Comparison of ENCODE assay signal across 15 mouse cellular contexts in the genomic region with DNA sequence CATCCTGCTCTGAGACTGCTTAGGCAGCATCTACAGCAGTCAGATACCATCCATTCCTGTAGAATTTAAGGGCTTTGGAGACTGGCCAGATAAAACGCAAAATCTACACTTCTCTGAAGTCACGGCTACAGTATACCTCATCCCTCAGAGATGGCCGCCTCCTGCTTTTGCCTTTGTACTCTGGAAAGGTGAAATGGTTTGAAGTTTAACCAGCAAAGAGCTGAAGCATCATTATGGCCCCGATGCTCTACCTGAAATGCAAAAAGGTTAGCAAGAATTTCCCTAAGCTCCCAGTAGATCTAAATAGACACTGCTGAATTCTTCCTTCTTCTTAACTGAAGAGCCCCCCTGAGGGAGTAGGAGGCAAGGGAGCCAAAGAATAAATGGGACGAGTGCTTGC.
A peak's percentile ranks its signal among the peaks of the same experiment; 100 is the strongest.
DNase-seq lines count a peak whose midpoint lies in the region; ATAC-seq lines count a peak whose summit lies in the region.
"Had no signal": no experiment of that assay in that cellular context is flagged by ENCODE, and none has a peak within 500 bp of the region (broad histone marks: within the 10 kb centered on the region; RNA-seq: fewer than 3 reads in every experiment).

No protein-coding gene starts in this region.

- no peak overlapping the region for H3K4me2 ChIP-seq in heart, embryonic 11.5 days
- 0 out of 2 replicates have a peak overlapping the region, but pooled peaks have one; percentile 4 for H3K4me2 ChIP-seq in kidney, embryonic 16.5 days (replicated peaks; ENCODE audit: low read depth, low read length)
- H3K4me2 ChIP-seq in liver, embryonic 16.5 days (ENCODE audit: low read depth, low read length), result no peak overlapping the region
- H3K4me2 ChIP-seq in liver, embryonic 11.5 days, result no peak overlapping the region
- H3K4me2 ChIP-seq: hindbrain, embryonic 12.5 days; limb, embryonic 15.5 days; lung, embryonic 15.5 days; neural tube, embryonic 12.5 days had no signal

- H3K4me1 ChIP-seq in heart, embryonic 11.5 days (ENCODE audit: control insufficient read depth, insufficient read depth, low read length), result peaks cover 13% of the 10 kb centered on the region
- peaks cover 20% of the 10 kb centered on the region for H3K4me1 ChIP-seq in kidney, embryonic 16.5 days (ENCODE audit: insufficient read depth, low read length)
- H3K4me1 ChIP-seq in liver, embryonic 16.5 days (ENCODE audit: control insufficient read depth, low read depth, low read length), result no peaks in the 10 kb centered on the region
- no peaks in the 10 kb centered on the region; the same call in 1 of the 2 replicates for H3K4me1 ChIP-seq in liver, embryonic 11.5 days (replicated peaks; ENCODE audit: control insufficient read depth, insufficient read depth, low read length)
- H3K4me1 ChIP-seq: forebrain, embryonic 10.5 days; hindbrain, embryonic 12.5 days; lung, embryonic 15.5 days; neural tube, embryonic 12.5 days had no signal

- no peaks in the 10 kb centered on the region for H3K9me3 ChIP-seq in heart, embryonic 11.5 days (replicated peaks; ENCODE audit: control insufficient read depth, low read length)
- H3K9me3 ChIP-seq in kidney, embryonic 16.5 days (ENCODE audit: low read length), result peaks cover 3% of the 10 kb centered on the region; the same call in 1 of the 2 replicates
- no peaks in the 10 kb centered on the region for H3K9me3 ChIP-seq in liver, embryonic 16.5 days (replicated peaks; ENCODE audit: control insufficient read depth, low read length)
- H3K9me3 ChIP-seq in liver, embryonic 11.5 days (ENCODE audit: control insufficient read depth, low read length), result no peaks in the 10 kb centered on the region
- H3K9me3 ChIP-seq: limb, embryonic 15.5 days; lung, embryonic 15.5 days; neural tube, embryonic 12.5 days had no signal

- H3K36me3 ChIP-seq in heart, embryonic 11.5 days (ENCODE audit: control insufficient read depth, insufficient read depth, low read length), result no peaks in the 10 kb centered on the region
- H3K36me3 ChIP-seq in kidney, embryonic 16.5 days (ENCODE audit: insufficient read depth, low read length), result peaks cover 7% of the 10 kb centered on the region; the same call in 1 of the 2 replicates
- H3K36me3 ChIP-seq in liver, embryonic 16.5 days (ENCODE audit: control insufficient read depth, insufficient read depth), result no peaks in the 10 kb centered on the region
- no peaks in the 10 kb centered on the region for H3K36me3 ChIP-seq in liver, embryonic 11.5 days (ENCODE audit: control insufficient read depth, insufficient read depth, low read length)
- H3K36me3 ChIP-seq: hindbrain, embryonic 12.5 days; limb, embryonic 15.5 days; lung, embryonic 15.5 days; neural tube, embryonic 12.5 days had no signal

- H3K27me3 ChIP-seq in heart, embryonic 11.5 days (ENCODE audit: control insufficient read depth, insufficient read depth, low read length), result no peaks in the 10 kb centered on the region
- no peaks in the 10 kb centered on the region for H3K27me3 ChIP-seq in kidney, embryonic 16.5 days (ENCODE audit: insufficient read depth, low read length)
- no peaks in the 10 kb centered on the region for H3K27me3 ChIP-seq in liver, embryonic 16.5 days (ENCODE audit: control insufficient read depth, insufficient read depth, low read depth, low read length)
- H3K27me3 ChIP-seq in liver, embryonic 11.5 days (replicated peaks; ENCODE audit: control insufficient read depth, insufficient read depth, low read length), result no peaks in the 10 kb centered on the region
- H3K27me3 ChIP-seq: hindbrain, embryonic 12.5 days; limb, embryonic 15.5 days; lung, embryonic 15.5 days; neural tube, embryonic 12.5 days had no signal

- WGBS in heart, embryonic 11.5 days (ENCODE audit: insufficient replicate concordance), result 70% methylated on average over 5 of the region's 5 CpGs
- WGBS in kidney, embryonic 16.5 days, result 59% methylated on average over 5 of the region's 5 CpGs
- WGBS in liver, embryonic 16.5 days (ENCODE audit: insufficient replicate concordance), result 53% methylated on average over 5 of the region's 5 CpGs
- WGBS in liver, embryonic 11.5 days, result 68% methylated on average over 5 of the region's 5 CpGs

- H3K4me3 ChIP-seq in heart, embryonic 11.5 days (ENCODE audit: low read depth, low read length), result no peak overlapping the region
- H3K4me3 ChIP-seq in kidney, embryonic 16.5 days (ENCODE audit: low read length), result no peak overlapping the region
- no peak overlapping the region for H3K4me3 ChIP-seq in liver, embryonic 16.5 days (ENCODE audit: low read depth, low read length)
- H3K4me3 ChIP-seq in liver, embryonic 11.5 days (ENCODE audit: low read depth, low read length), result no peak overlapping the region
- H3K4me3 ChIP-seq: forebrain, embryonic 10.5 days; hindbrain, embryonic 12.5 days; limb, embryonic 15.5 days; lung, embryonic 15.5 days; neural tube, embryonic 12.5 days had no signal

- ATAC-seq in heart, embryonic 11.5 days (replicated peaks; ENCODE audit: insufficient number of reproducible peaks, low FRiP score, low TSS enrichment), result no peak
- no peak for ATAC-seq in kidney, embryonic 16.5 days (ENCODE audit: low FRiP score, low TSS enrichment)
- ATAC-seq in liver, embryonic 16.5 days (ENCODE audit: low read depth), result peak; percentile 43; the same call in 1 of the 2 replicates
- ATAC-seq in liver, embryonic 11.5 days (replicated peaks; ENCODE audit: low FRiP score), result no peak

- DNase-seq in heart, adult 8-10 months (ENCODE audit: low spot score), result no peak
- DNase-seq in kidney, postnatal 25 days, result no peak
- DNase-seq in liver, embryonic 11.5 days (ENCODE audit: low spot score), result no peak
- no peak for DNase-seq in right cerebral cortex, adult 18-20 months
- DNase-seq: adrenal gland, postnatal 36 days; cerebellum, adult 18-20 months; cerebellum, postnatal 36 days had no signal

- H3K9ac ChIP-seq in heart, embryonic 11.5 days (ENCODE audit: low read depth, low read length), result no peak overlapping the region
- H3K9ac ChIP-seq in kidney, embryonic 16.5 days (replicated peaks; ENCODE audit: low read length), result no peak overlapping the region
- H3K9ac ChIP-seq in liver, embryonic 16.5 days (ENCODE audit: low read depth, low read length), result no peak overlapping the region
- no peak overlapping the region for H3K9ac ChIP-seq in liver, embryonic 11.5 days (ENCODE audit: low read depth, low read length)
- H3K9ac ChIP-seq: hindbrain, embryonic 12.5 days; limb, embryonic 15.5 days; lung, embryonic 15.5 days; neural tube, embryonic 12.5 days had no signal

- H3K27ac ChIP-seq in heart, embryonic 11.5 days (ENCODE audit: low read depth, low read length), result 0 out of 2 replicates have a peak overlapping the region, but pooled peaks have one; percentile 35
- no peak overlapping the region for H3K27ac ChIP-seq in kidney, embryonic 16.5 days (ENCODE audit: low read length)
- peak overlapping the region; percentile 2; the same call in 1 of the 2 replicates for H3K27ac ChIP-seq in liver, embryonic 16.5 days (ENCODE audit: low read length)
- no peak overlapping the region for H3K27ac ChIP-seq in liver, embryonic 11.5 days (ENCODE audit: low read depth, low read length)
- H3K27ac ChIP-seq: forebrain, embryonic 10.5 days; hindbrain, embryonic 12.5 days; limb, embryonic 15.5 days; lung, embryonic 15.5 days; neural tube, embryonic 12.5 days had no signal

Comparison
In these comparisons a context has a peak if more than half of its experiments do, and no peak if none do; other contexts are left out.
1. H3K27ac ChIP-seq: peak in heart, embryonic 11.5 days (single experiment) and liver, embryonic 16.5 days (single experiment); none in kidney, embryonic 16.5 days (single experiment) and liver, embryonic 11.5 days (single experiment).